Mouse (Mus musculus) thymus, adult 18-20 months (tissue): ENCODE results near the gene Nfe2l3.
A peak's percentile ranks its signal among the peaks of the same experiment; 100 is the strongest.
"Not testable (repeated sequence)": the region's sequence is repeated elsewhere in the genome, so short reads cannot be mapped to it uniquely, and the experiment has no call there.

Experiments used
- DNase-seq, 2 experiments: peaks; one replicate each; pipeline ENCODE4 v3.0.0; 2022; ENCODE audit warnings: mixed read lengths in 2 of 2

Nfe2l3 gene

GRCm38 (mm10) chr6:51432535-51433397, at the start of gene Nfe2l3:
Gene Nfe2l3, plus strand, starts transcription at chr6:51432670.
- peak; percentile 53 to 57 for DNase-seq

- peak; percentile 51 to 68 for DNase-seq
Measured at GRCm38 (mm10) chr6:51383769-51384755, 48.4 kb upstream of the Nfe2l3 start.

DNA sequence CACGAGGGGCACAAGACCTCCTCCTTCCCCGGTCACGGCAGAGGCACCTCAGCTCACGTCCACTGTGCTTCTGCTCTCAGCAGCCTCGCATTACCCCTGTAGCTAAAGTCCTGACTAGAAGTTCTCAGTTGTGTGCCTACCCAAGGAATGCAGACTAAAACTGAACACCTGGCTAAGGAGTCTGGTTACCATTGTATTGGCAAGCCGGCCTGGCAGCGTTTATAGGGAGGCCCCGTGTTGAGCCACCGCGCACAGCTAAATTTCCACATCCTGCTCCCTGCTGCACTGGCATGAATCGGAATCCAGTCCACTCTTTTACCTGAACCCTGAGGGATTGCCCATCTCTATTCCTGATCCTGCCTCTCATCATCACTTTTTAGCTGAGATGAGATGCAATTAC, 42.0 kb upstream of the Nfe2l3 start:
- DNase-seq = no peak

DNA sequence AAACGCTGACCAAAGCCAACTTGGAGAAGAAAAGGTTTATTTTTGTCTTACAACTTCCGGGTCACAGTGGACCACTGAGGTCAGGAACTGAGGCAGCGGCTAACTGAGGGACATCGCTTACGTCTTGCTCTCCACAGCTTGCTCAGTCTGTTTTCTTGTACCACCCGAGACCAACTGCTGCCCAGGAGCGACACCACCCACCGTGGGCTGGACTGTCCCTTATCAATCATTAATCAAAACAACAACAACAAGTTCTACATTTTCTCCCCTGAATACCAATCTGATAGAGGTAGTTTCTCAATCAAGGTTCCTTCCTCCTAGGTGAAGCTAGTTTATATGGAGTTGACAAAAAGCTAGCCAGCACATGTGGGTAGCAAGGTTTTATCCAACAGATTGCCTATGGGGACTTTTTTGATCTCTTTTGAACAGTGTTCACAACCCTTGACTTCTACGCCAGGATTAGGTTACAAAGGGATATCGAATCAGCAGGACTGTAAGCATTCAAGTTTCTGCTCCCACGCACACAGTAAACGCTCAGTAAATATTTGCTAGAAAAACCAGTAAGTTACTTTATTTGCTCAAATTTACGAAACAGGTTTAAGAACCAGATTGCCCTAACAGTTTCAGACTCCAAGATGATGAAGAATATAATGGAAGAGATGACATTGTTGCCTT, 40.5 kb upstream of the Nfe2l3 start:
- no peak for DNase-seq

DNA sequence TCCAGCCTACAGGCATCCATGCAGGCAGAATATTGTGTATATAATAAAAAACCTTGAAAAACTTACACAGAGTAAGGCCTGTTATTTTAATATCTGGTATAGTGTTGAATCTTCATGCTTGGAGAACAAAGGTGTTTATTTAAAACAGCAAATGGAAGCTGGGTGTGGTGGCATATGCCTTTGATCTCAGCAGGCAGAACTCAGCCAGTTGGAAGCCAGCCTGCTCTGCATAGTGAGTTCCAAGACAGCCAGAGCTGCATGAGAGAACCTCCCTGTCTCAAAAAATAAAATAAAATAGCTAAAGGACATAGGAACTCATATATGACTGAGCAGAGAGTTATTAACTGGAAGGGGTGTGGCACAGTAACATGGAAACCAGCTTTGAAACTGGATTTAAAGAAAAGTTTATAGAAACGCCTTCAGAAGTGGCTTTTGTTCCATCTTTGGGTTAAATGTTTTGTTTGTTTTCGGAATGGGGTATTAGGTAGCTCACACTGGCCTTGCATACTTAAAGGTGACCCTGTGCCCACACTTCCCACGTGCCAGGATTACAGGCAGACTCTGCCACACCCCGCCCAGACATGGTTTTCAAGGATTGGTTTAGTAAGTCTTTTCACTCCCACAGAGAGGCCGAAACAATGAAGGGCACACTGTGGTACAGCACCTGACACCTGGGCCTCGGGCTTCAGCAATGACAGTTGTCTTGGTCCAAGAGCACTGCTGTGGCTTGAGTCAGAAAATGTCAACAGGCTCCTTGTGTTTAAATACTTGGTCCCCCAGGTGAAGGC, 38.9 kb upstream of the Nfe2l3 start:
- no peak for DNase-seq

DNA sequence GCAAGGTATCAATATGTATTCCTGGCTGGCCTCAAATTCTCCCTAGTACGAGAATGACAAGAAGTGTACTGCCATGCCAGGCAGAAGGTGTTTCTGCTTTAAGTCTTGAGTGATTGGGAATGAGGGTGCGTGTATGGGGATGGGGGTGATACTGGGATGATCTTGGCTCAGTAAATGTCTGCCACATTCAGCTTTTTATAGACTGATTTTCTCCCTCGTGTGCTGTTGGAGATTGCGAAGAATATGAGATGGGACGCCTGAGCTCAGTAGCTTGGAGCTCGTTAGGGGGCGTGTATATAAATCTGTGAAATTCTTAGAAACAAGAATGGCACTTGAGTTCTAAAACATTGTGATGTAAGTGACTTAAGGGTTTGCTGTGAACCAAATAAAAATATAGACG, 38.1 kb upstream of the Nfe2l3 start:
- not testable (repeated sequence) for DNase-seq

DNA sequence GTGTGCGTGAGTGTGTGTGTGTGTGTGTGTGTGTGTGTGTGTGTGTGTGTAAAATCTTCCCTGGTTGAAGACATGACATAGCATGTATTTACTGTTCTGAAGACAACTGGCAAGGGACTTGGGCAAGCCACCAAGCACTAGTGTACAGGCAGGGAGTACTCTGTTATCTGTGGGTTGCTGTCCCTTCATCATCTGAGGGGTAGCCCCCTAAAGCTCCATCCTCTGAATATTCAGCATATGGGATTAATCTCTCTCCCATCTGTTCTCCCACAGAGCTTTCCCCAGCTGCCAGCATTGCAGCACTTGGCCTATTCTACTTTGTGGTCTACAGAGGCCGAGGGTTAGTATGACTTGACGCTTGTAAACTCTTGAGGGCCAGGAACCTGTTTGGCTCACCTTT, 37.5 kb upstream of the Nfe2l3 start:
- DNase-seq = not testable (repeated sequence)

DNA sequence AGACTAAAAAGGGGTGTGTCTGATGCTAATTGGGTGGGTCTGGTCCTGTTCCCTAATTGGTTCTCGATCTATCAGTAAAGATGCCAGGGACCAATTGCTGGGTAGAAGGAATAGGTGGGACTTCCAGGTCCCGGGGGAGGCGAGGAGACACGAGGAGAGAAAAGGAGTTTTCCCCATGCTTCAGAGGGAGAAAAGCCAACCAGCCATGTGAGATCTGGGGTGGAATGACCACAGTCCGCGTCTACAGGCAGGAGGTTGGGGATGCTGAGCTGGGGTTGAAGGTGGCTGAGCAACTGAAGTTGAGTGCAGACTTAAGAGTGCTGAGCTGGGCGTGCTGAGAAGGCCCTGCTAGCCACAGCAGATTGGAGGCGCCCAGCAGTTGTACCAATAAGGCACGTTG, 37.0 kb upstream of the Nfe2l3 start:
- no peak for DNase-seq

GRCm38 (mm10) chr6:51399113-51399518, 33.4 kb upstream of the Nfe2l3 start:
- no peak for DNase-seq

DNA sequence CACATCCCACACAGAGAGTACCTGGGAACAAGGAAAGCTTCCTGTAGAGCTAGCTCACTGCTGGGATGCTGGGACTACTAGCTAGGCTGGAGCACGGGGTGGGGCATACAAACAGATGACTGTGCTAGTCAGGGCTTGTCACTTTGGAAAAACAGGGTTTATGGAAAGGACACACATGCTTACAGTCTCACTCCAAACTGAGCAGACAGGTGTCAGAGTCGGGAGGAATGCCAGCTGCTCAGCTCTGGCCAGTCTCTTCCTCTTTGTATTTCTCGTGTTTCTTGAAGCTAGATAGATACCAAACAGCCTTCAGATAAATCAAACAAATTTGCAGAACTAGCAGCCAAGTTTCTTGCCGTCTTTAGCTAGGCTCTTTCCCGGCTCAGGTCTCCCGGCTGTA, 31.2 kb upstream of the Nfe2l3 start:
- no peak for DNase-seq

DNA sequence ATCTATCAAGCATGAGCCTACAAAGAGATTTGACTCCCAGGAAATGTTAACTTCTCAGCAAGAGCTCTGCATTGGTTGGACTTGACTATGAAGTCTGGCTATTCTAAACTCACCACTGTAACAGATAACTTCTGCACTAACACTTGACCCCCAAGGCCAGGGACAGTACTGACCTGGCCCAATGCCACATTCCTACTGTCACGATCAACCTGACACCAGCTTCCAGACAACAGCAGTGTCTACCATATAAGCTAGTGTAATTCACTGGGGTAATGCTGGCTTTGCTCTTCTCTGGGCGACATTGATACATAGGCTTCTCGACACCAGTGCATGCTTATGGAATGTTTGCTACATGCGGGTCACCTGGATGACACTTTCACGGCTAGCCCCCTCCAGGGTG, 28.9 kb upstream of the Nfe2l3 start:
- no peak for DNase-seq

GRCm38 (mm10) chr6:51404502-51404901, 28.0 kb upstream of the Nfe2l3 start:
- no peak for DNase-seq

GRCm38 (mm10) chr6:51416433-51416832, 16.0 kb upstream of the Nfe2l3 start:
- no peak for DNase-seq

DNA sequence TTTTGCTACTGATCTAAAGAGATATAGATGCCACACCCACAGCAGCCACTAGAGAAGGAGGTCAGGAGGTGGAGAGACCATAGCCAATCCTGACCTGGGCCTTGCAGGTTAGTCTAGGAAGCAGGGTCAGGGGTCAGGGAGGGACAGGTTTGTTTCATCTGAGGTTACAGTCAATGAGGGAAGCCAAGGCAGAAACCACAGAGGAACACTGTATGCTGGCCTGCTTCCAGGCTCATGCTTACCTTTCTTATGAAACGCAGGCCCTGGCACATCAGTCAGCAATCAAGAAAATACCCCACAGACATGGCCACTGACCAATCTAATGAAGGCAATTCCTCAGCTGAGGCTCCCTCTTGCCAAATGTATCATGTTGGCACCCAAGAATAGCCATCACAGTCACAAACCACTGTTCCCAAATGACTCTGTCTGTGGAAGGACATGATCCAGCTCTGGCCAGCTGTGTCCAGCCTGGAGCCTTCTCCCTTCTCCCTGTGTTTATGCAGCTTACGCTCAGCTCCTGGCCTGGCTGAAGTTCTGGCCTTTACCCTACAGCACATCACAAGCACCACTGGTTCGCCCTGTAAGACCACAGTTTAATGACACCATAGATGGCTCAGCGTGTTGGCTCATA, 15.0 kb upstream of the Nfe2l3 start:
- no peak for DNase-seq

GRCm38 (mm10) chr6:51423466-51424122, 8.9 kb upstream of the Nfe2l3 start:
- no peak for DNase-seq

DNA sequence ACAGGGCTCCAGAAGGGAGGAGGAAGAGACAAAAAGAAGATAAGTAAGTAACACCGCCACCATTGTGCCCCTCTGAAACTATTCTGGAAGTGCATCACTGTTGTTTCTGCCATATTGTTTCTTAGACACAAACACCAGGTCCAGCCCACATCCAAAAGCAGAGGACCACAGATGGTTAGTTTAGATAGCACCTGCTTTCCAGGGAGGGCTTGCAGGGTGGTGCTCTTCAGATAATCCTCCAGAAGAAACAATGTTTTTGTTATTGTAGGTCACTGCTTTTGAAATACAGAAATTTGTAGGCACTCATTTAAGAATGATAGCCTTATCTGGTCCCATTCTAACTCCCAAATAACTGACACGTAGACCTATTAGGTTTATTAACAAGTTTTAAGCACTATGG, 7.9 kb upstream of the Nfe2l3 start:
- no peak for DNase-seq

GRCm38 (mm10) chr6:51434270-51434669, 1.8 kb downstream of the Nfe2l3 start:
- no peak for DNase-seq

DNA sequence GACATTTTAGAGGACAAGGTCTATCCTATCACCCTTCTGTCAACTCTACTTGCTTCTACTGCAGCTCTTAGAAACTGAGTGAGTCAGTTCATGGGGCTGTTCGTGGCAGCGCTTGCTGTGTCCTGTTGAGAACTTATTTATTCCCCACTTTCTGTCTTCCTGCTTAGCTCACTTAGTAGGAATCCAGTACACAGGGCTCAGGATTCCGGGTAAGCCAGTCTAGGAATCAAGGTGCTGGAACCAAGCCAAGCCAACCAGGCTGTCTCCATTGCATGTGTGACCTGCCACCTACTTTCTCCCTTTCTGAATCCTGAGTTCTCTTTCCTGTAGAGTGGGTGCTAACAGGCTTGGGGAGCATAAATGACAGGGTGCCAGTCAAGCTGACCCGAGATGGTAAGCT, 5.2 kb downstream of the Nfe2l3 start:
- no peak for DNase-seq

DNA sequence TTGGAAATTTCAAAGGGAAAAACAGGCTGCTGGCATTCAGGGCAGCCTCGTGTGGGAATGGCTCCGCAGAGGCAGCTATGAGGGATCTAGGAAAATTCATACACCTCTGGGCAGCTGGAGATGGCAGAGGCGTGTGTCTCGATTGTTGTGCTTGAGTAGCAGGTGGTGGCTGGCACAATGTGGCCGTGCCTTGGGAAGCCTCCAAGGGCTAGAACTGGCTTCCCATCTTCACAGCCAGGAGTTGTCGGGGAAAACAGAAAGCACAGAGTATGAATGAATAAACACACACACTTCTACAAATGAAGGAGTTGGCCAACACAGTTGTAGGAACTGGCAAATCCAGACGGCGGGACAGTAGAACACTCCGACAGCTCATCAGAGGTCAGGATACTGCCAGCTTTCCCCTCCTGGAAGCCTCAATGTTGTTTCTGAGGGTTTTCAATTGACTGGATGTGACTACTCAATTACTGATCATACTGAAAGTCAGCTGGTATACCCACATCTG, 6.4 kb downstream of the Nfe2l3 start:
- DNase-seq = no peak

DNA sequence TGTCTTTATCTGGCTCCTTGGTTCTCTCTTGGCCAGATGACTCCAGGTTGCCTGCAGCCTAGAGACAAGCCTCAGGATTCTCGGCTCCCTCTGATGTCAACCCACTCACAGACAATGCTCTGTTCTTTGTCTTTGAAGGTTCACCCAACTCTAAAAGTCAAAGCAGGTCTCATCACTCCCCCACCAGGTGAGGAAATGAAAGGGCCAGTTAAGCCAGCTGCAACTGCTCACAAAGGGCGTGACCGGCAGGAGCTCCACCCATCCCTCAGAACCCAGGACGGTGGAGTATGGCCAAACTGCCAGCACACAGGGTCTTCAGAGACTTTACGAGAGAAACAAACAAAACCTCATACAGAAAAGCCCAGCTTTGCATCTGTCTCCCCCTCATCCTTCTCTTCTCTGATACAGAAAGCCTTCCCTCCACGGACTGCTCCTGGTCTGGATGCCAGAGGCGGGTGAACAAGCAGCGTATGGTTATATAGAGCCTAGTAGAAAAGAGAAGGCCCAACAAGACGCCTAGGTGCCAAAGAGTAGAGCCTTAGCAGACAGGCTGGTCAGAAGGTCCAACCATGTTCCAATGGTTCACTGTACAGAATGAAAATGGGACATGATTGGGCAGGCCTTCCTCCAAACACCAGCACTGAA, 9.8 kb downstream of the Nfe2l3 start:
- DNase-seq = peak; percentile 7 to 51
